Mouse (Mus musculus): ENCODE data around the gene Tekt1.

DNA sequence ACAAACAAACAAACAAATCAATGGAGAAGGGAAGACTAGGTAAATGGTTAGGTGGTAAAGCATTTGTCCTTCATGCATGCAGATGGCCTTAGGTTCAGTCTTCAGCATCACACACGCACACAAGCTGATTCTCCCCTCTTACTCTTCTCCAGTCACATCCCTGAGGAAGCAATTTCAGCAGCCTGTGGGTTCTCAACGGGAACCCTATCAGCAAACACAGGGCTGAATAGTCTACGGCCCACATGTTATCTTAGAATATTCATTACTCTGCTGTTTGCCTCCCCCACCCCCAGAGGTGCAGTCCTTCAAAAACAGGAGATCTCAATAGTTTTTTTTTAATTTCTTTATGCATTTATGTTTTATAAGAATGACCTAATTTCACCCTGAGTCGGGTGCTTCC lies 51.8 kb downstream of the Tekt1 start:
- TF ChIP-seq CTCF (conservative IDR thresholded peaks at IDR 0.05; ENCODE audit: insufficient read depth, insufficient read length, low read depth, low read length) (no peak), POLR2A (IDR thresholded peaks at IDR 0.05; ENCODE audit: low read depth, low read length) (no peak)

Data from kidney, adult 2 months (tissue).